Mouse (Mus musculus) embryonic facial prominence, embryonic 12.5 days (tissue): ENCODE results near the gene Etv6. TPM values are rescaled to one million over a fixed set of nuclear protein-coding genes. Genes with fewer than 3 reads are reported as not detected.

Experiments
- ATAC-seq: fragments of 200-750 bp; cut with Nextera tagmentation; 2 replicates; pipeline ENCODE4 v1.8.0; 2017; ENCODE audit not compliant: insufficient number of reproducible peaks, insufficient read depth, low FRiP score, low TSS enrichment
- H3K27ac ChIP-seq: fragments of 300-500 bp; sonication (generic); 2 replicates; pipeline ENCODE4 v1.5.1; 2016; ENCODE audit warnings: mild to moderate bottlenecking
- H3K27me3 ChIP-seq: fragments of 300-500 bp; sonication (generic); 2 replicates; pipeline ENCODE4 v1.6.1; 2016; ENCODE audit warnings: mild to moderate bottlenecking, moderate library complexity
- H3K36me3 ChIP-seq: fragments of 300-500 bp; sonication (generic); 2 replicates; pipeline ENCODE4 v1.6.1; 2016; ENCODE audit warnings: mild to moderate bottlenecking
- H3K4me1 ChIP-seq: fragments of 300-500 bp; sonication (generic); 2 replicates; pipeline ENCODE4 v1.6.1; 2016
- H3K4me2 ChIP-seq: fragments of 300-500 bp; sonication (generic); replicated peaks from 2 replicates; pipeline ENCODE4 v1.6.1; 2016; ENCODE audit warnings: mild to moderate bottlenecking, moderate library complexity
- H3K4me3 ChIP-seq: fragments of 300-500 bp; sonication (generic); 2 replicates; pipeline ENCODE4 v1.5.1; 2016; ENCODE audit warnings: mild to moderate bottlenecking
- H3K9ac ChIP-seq: fragments of 300-500 bp; sonication (generic); 2 replicates; pipeline ENCODE4 v1.6.1; 2016; ENCODE audit warnings: mild to moderate bottlenecking, moderate library complexity
- H3K9me3 ChIP-seq: fragments of 300-500 bp; sonication (generic); 2 replicates; pipeline ENCODE4 v1.6.1; 2016; ENCODE audit warnings: mild to moderate bottlenecking, moderate library complexity
- WGBS: fragments of 180-500 bp; shearing (Covaris S2); methylation state at CpG from one replicate; pipeline ENCODE4 v1.1.7; 2016; 5-methylcytosine and 5-hydroxymethylcytosine counted together
- polyA plus RNA-seq: library from polyadenylated mRNA; unstranded; fragments of >200 nt; fragmentation: Nextera tagmentation; extraction: Ambion mirVana; gene quantifications from 2 replicates; pipeline ENCODE4 v1.2.1, GENCODE M21; 2016

The Etv6 gene
- polyA plus RNA-seq, 1 experiment from 2014 or later = 15.8 TPM

- H3K4me2 ChIP-seq = no peak overlapping the region
- peaks cover 9% of the 10 kb centered on the region; the same call in 1 of the 2 replicates for H3K36me3 ChIP-seq
- ATAC-seq = no peak
- H3K4me3 ChIP-seq = no peak overlapping the region
- no peaks in the 10 kb centered on the region for H3K9me3 ChIP-seq
- H3K9ac ChIP-seq = no peak overlapping the region
- no peak overlapping the region for H3K27ac ChIP-seq
- H3K4me1 ChIP-seq = 0 out of 2 replicates have a peak, but pooled peaks cover 6% of the 10 kb centered on the region
- no peaks in the 10 kb centered on the region for H3K27me3 ChIP-seq
- 44% methylated on average over 8 of the region's 8 CpGs for WGBS
Measured at GRCm38 (mm10) chr6:134222248-134222929, 186.9 kb downstream of the Etv6 start.

- ATAC-seq = no peak
- WGBS = 92% methylated on average over 11 of the region's 11 CpGs
- Histone ChIP-seq H3K9ac (no peak overlapping the region), H3K27me3 (no peaks in the 10 kb centered on the region), H3K4me1 (0 out of 2 replicates have a peak, but pooled peaks cover 6% of the 10 kb centered on the region), H3K36me3 (peaks cover 22% of the 10 kb centered on the region; the same call in 1 of the 2 replicates), H3K4me3 (no peak overlapping the region), H3K4me2 (no peak overlapping the region), H3K9me3 (no peaks in the 10 kb centered on the region), H3K27ac (no peak overlapping the region)
Measured at GRCm38 (mm10) chr6:134225564-134225963, 190.1 kb downstream of the Etv6 start.

DNA sequence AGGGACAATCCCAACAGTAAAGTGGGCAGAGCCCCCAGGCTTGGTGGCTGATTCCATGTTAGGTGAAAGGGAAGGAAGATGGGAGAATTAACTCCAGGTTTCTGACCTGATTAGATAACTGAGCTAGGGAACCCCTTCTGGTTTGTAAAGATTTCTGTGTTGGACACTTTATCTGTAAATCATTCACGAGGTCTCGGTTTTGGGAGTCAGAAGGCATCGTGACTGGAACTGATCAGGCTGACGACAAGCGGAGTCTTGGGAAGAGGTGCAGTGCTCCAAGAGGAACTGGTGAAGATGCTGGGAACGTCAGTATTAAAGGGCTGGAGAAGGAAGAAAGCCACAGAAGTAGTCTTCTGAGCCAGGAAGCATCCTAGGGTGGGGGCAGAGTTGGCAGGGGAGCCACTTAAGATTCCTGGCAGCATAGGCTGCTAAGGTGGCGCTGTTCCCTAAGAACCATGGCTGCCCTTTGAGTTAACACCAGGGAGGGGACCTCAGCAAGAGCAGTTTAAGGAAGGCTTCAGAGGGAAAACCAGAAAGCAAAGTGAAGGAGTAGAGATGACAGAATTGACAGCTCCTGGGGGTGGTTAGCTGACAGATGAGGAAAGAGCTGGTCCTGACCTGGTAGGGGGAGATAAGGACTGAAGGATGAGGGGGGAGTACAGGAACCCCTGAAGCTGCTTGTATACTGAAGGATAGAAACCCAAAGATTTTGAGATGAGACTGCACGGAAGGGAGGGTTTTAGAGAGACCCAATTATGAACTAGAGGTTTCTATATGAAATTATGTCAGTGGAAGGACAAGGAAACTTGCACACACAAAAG, 191.1 kb downstream of the Etv6 start:
- Histone ChIP-seq H3K36me3 (peaks cover 22% of the 10 kb centered on the region; the same call in 1 of the 2 replicates), H3K4me1 (0 out of 2 replicates have a peak, but pooled peaks cover 6% of the 10 kb centered on the region), H3K9ac (no peak overlapping the region), H3K9me3 (no peaks in the 10 kb centered on the region), H3K4me3 (no peak overlapping the region), H3K4me2 (no peak overlapping the region), H3K27ac (no peak overlapping the region), H3K27me3 (no peaks in the 10 kb centered on the region)
- ATAC-seq = no peak
- 82% methylated on average over 8 of the region's 8 CpGs for WGBS

- Histone ChIP-seq H3K9me3 (peaks cover 4% of the 10 kb centered on the region; the same call in 1 of the 2 replicates), H3K27me3 (no peaks in the 10 kb centered on the region), H3K4me2 (no peak overlapping the region), H3K4me3 (no peak overlapping the region), H3K27ac (no peak overlapping the region), H3K9ac (no peak overlapping the region), H3K36me3 (peaks cover 23% of the 10 kb centered on the region), H3K4me1 (no peaks in the 10 kb centered on the region)
- ATAC-seq = no peak
- WGBS = 83% methylated on average over 4 of the region's 4 CpGs
Measured at GRCm38 (mm10) chr6:134236311-134236710, 200.8 kb downstream of the Etv6 start.

GRCm38 (mm10) chr6:134238455-134238854, 203.0 kb downstream of the Etv6 start:
- no peaks in the 10 kb centered on the region for H3K4me1 ChIP-seq
- no peaks in the 10 kb centered on the region for H3K27me3 ChIP-seq
- no peak for ATAC-seq
- H3K27ac ChIP-seq = no peak overlapping the region
- H3K9ac ChIP-seq = no peak overlapping the region
- H3K4me3 ChIP-seq = no peak overlapping the region
- WGBS = 94% methylated on average over 9 of the region's 9 CpGs
- peaks cover 23% of the 10 kb centered on the region for H3K36me3 ChIP-seq
- H3K9me3 ChIP-seq = peaks cover 4% of the 10 kb centered on the region; the same call in 1 of the 2 replicates
- no peak overlapping the region for H3K4me2 ChIP-seq

DNA sequence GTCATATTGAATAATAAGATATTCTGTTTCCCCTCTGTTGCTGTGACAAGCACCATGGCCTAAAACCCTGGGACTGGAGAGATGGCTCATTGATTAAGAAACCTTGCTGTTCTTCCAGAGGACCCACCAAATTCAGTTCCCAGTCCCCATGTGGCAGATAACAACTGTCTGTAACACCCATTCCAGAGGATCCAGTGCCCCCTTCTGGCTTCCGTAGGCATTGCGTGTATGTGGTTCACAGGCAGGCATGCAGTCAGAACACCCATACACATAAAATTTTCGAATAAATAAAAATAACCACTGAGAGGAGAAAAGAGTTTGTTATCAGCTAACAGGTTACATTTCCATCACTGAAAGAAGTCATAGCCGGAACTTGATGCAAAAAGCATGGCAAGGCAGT, 205.5 kb downstream of the Etv6 start:
- H3K27ac ChIP-seq = no peak overlapping the region
- no peaks in the 10 kb centered on the region for H3K27me3 ChIP-seq
- H3K36me3 ChIP-seq = peaks cover 17% of the 10 kb centered on the region
- WGBS = 97% methylated on average over 4 of the region's 4 CpGs
- peaks cover 4% of the 10 kb centered on the region; the same call in 1 of the 2 replicates for H3K9me3 ChIP-seq
- H3K4me1 ChIP-seq = no peaks in the 10 kb centered on the region
- H3K4me2 ChIP-seq = no peak overlapping the region
- H3K4me3 ChIP-seq = no peak overlapping the region
- ATAC-seq = no peak
- H3K9ac ChIP-seq = no peak overlapping the region

DNA sequence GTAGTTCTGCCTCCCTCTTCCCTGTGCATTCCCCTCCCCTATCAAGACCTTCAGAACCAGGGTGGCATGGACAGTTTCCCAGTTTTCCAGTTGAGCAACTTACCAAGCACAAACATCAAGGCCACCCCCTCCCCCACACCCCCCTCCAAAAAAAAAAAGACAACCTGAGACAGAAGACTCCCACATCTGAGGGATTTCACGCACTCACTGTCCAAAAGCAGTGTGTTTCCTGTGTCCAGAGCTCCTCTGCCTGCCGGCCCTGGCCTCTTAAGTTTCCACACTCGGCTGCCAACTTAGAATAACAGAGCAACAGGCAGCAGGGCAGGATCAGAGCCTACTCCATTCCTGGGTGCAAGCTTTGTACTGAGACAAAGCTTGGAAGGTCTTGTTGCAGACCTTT, 207.6 kb downstream of the Etv6 start:
- Histone ChIP-seq H3K9me3 (peaks cover 4% of the 10 kb centered on the region; the same call in 1 of the 2 replicates), H3K36me3 (peaks cover 20% of the 10 kb centered on the region), H3K4me1 (no peaks in the 10 kb centered on the region), H3K27me3 (no peaks in the 10 kb centered on the region), H3K4me2 (no peak overlapping the region), H3K9ac (no peak overlapping the region), H3K27ac (no peak overlapping the region), H3K4me3 (no peak overlapping the region)
- 44% methylated on average over 3 of the region's 3 CpGs for WGBS
- ATAC-seq = no peak

DNA sequence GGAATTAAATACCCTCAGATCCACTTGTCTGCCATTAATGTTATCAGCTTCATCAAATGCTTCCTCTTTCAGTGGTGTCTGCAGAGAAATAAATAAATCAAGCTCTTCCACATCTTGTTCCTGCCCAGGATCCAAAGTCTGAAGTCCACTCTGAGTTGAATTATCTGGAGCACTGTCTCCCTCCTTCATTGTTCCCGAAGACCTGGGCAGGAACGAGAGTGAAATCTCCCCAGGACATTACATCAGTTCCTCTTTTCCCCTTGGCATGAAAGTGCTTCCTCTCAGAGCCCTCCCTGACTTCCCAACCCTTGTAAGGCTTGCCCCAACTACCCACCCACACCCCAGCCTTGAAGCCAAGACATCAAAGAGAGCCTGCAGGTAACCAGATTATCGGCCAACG, 208.0 kb downstream of the Etv6 start:
- Histone ChIP-seq H3K27ac (no peak overlapping the region), H3K27me3 (no peaks in the 10 kb centered on the region), H3K36me3 (peaks cover 24% of the 10 kb centered on the region), H3K9me3 (peaks cover 4% of the 10 kb centered on the region; the same call in 1 of the 2 replicates), H3K4me3 (no peak overlapping the region), H3K4me2 (no peak overlapping the region), H3K4me1 (no peaks in the 10 kb centered on the region), H3K9ac (no peak overlapping the region)
- no peak for ATAC-seq
- 88% methylated on average over 4 of the region's 4 CpGs for WGBS

GRCm38 (mm10) chr6:134244071-134244470, 208.6 kb downstream of the Etv6 start:
- H3K27ac ChIP-seq = no peak overlapping the region
- peaks cover 27% of the 10 kb centered on the region for H3K36me3 ChIP-seq
- WGBS = 97% methylated on average over 4 of the region's 4 CpGs
- H3K4me1 ChIP-seq = no peaks in the 10 kb centered on the region
- no peak overlapping the region for H3K4me2 ChIP-seq
- H3K9ac ChIP-seq = no peak overlapping the region
- ATAC-seq = no peak
- no peaks in the 10 kb centered on the region for H3K27me3 ChIP-seq
- H3K9me3 ChIP-seq = peaks cover 4% of the 10 kb centered on the region; the same call in 1 of the 2 replicates
- no peak overlapping the region for H3K4me3 ChIP-seq

- ATAC-seq = no peak
- no peaks in the 10 kb centered on the region for H3K4me1 ChIP-seq
- 74% methylated on average over 2 of the region's 2 CpGs for WGBS
Measured at GRCm38 (mm10) chr6:134246109-134246508, 210.6 kb downstream of the Etv6 start.

DNA sequence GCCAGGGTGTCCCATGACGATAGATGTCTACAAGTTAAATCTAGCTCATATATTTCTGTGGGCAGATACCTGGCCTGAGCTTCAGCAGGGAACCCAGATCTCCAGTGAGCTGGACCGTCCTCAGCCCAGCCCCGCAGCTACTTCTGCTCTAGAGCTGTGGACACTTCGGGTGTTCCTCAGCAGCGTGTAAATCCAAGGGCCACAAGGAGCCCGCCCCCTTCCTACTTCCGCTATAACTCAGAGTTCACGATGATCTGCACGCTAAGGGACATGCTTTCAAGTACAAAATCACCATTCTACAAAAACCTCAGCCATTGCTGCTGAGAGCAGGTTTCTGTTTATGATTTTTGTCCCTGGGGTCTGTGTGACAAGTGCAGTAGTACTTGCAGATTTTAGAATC, 211.8 kb downstream of the Etv6 start:
- H3K27ac ChIP-seq = no peak overlapping the region
- no peak overlapping the region for H3K9ac ChIP-seq
- no peaks in the 10 kb centered on the region for H3K4me1 ChIP-seq
- ATAC-seq = no peak
- H3K9me3 ChIP-seq = no peaks in the 10 kb centered on the region
- no peaks in the 10 kb centered on the region for H3K27me3 ChIP-seq
- H3K4me3 ChIP-seq = no peak overlapping the region
- WGBS = 91% methylated on average over 9 of the region's 9 CpGs
- no peak overlapping the region for H3K4me2 ChIP-seq
- H3K36me3 ChIP-seq = peaks cover 23% of the 10 kb centered on the region

More at GRCm38 (mm10) chr6:134246109-134246508, 210.6 kb downstream of the Etv6 start:
- Histone ChIP-seq H3K9me3 (no peaks in the 10 kb centered on the region), H3K27ac (no peak overlapping the region), H3K4me3 (no peak overlapping the region), H3K9ac (no peak overlapping the region), H3K36me3 (peaks cover 24% of the 10 kb centered on the region), H3K27me3 (no peaks in the 10 kb centered on the region), H3K4me2 (no peak overlapping the region)

DNA sequence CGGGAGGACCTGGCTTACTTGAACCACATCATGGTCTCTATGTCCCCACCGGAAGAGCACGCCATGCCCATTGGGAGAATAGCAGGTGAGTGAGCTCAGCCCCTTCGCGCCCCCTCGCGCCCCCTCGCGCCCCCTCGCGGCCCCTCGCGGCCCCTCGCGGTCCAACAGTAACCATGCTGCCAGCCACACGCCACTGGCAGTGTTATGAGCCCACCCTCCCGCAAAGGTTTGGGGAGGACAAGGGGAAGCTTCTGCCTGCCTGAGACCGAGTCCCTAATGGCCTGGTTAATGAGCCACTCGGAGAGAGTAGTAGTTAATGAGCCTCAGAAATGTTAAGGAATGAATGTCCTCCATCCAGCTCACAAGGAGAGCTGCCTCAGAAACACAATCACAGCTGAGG, 213.2 kb downstream of the Etv6 start:
- Histone ChIP-seq H3K9me3 (no peaks in the 10 kb centered on the region), H3K36me3 (peaks cover 25% of the 10 kb centered on the region), H3K4me2 (no peak overlapping the region), H3K4me1 (no peaks in the 10 kb centered on the region), H3K27ac (no peak overlapping the region), H3K9ac (no peak overlapping the region), H3K4me3 (no peak overlapping the region), H3K27me3 (no peaks in the 10 kb centered on the region)
- ATAC-seq = no peak
- 92% methylated on average over 19 of the region's 19 CpGs for WGBS
